Mouse (Mus musculus) small intestine, adult 2 months (tissue): ENCODE data around the gene Cpne9. TPM values are rescaled to one million over a fixed set of nuclear protein-coding genes. Genes with fewer than 3 reads are reported as not detected.

Experiments
- H3K27ac ChIP-seq: fragments of 200-500 bp; 2 replicates; pipeline ENCODE4 v1.5.1; 2012; ENCODE audit warnings: low read depth, low read length, control low read depth, inconsistent platforms; ENCODE audit not compliant: insufficient read depth
- H3K27me3 ChIP-seq: fragments of 200-500 bp; 2 replicates; pipeline ENCODE4 v1.6.1; 2012; ENCODE audit warnings: mild to moderate bottlenecking, moderate library complexity, low read length, inconsistent platforms; ENCODE audit not compliant: control insufficient read depth, insufficient read depth
- H3K36me3 ChIP-seq: fragments of 200-500 bp; 2 replicates; pipeline ENCODE4 v1.6.1; 2012; ENCODE audit warnings: mild to moderate bottlenecking, low read length, control low read depth, inconsistent platforms; ENCODE audit not compliant: control insufficient read depth, insufficient read depth
- H3K4me1 ChIP-seq: fragments of 200-500 bp; 2 replicates; pipeline ENCODE4 v1.6.1; 2012; ENCODE audit warnings: low read length, inconsistent platforms, mixed read lengths; ENCODE audit not compliant: control insufficient read depth, insufficient read depth, insufficient read length
- H3K4me3 ChIP-seq: fragments of 200-500 bp; 2 replicates; pipeline ENCODE4 v1.5.1; 2012; ENCODE audit warnings: low read depth, mild to moderate bottlenecking, control low read depth, inconsistent platforms, low read length, moderate library complexity
- CTCF ChIP-seq: fragments of 200-500 bp; IDR thresholded peaks from 2 replicates; pipeline ENCODE4 v1.5.1; 2012; ENCODE audit warnings: low read depth, mild to moderate bottlenecking, control low read depth, inconsistent platforms, low read length, moderate library complexity, mixed read lengths; ENCODE audit not compliant: insufficient replicate concordance, insufficient read length; ENCODE audit errors: extremely low read depth
- POLR2A ChIP-seq: fragments of 200-500 bp; IDR thresholded peaks from 2 replicates; pipeline ENCODE4 v1.6.1; 2012; ENCODE audit warnings: low read depth, mild to moderate bottlenecking, control low read depth, inconsistent platforms, low read length, moderate library complexity
- WGBS: fragments of 180-500 bp; shearing (Covaris S2); methylation state at CpG from one replicate; pipeline ENCODE4 v1.1.7; 2018; 5-methylcytosine and 5-hydroxymethylcytosine counted together
- polyA plus RNA-seq: library from polyadenylated mRNA; depleted of rRNA; stranded (reverse); fragments of >200 nt; gene quantifications from 2 replicates; pipeline ENCODE4 v1.2.3, GENCODE M21; 2012

Gene Cpne9
- polyA plus RNA-seq, 1 experiment: not detected

- WGBS: 80% methylated on average over 3 of the region's 3 CpGs
- H3K4me1 ChIP-seq: no peaks in the 10 kb centered on the region
- H3K4me3 ChIP-seq: no peak overlapping the region
- TF ChIP-seq POLR2A: no peak
- no peak for TF ChIP-seq CTCF
- peaks cover 67% of the 10 kb centered on the region for H3K36me3 ChIP-seq
- H3K27ac ChIP-seq: no peak overlapping the region
- H3K27me3 ChIP-seq: no peaks in the 10 kb centered on the region
Observed at GRCm38 (mm10) chr6:113272365-113272764, 9.7 kb upstream of the Cpne9 start.

- H3K4me3 ChIP-seq: no peak overlapping the region
- no peak overlapping the region for H3K27ac ChIP-seq
- H3K27me3 ChIP-seq: no peaks in the 10 kb centered on the region; the same call in 1 of the 2 replicates
- 74% methylated on average over 4 of the region's 4 CpGs for WGBS
- H3K36me3 ChIP-seq: peaks cover 36% of the 10 kb centered on the region
- TF ChIP-seq CTCF (no peak), POLR2A (no peak)
- no peaks in the 10 kb centered on the region for H3K4me1 ChIP-seq
Observed at GRCm38 (mm10) chr6:113276846-113277245, 5.3 kb upstream of the Cpne9 start.

GRCm38 (mm10) chr6:113281676-113282075 lies 431 bp upstream of the Cpne9 start:
- H3K36me3 ChIP-seq: peaks cover 8% of the 10 kb centered on the region; the same call in 1 of the 2 replicates
- peaks cover 5% of the 10 kb centered on the region for H3K4me1 ChIP-seq
- WGBS: 66% methylated on average over 6 of the region's 6 CpGs
- no peak overlapping the region for H3K27ac ChIP-seq
- no peak for TF ChIP-seq POLR2A
- TF ChIP-seq CTCF: no peak
- H3K4me3 ChIP-seq: no peak overlapping the region
- peaks cover 20% of the 10 kb centered on the region for H3K27me3 ChIP-seq

- H3K36me3 ChIP-seq: peaks cover 4% of the 10 kb centered on the region; the same call in 1 of the 2 replicates
- 2% methylated on average over 22 of the region's 22 CpGs for WGBS
- no peak overlapping the region for H3K27ac ChIP-seq
- no peak for TF ChIP-seq CTCF
- no peak for TF ChIP-seq POLR2A
- peaks cover 5% of the 10 kb centered on the region for H3K4me1 ChIP-seq
- H3K4me3 ChIP-seq: peak overlapping the region; percentile 25
- H3K27me3 ChIP-seq: peaks cover 20% of the 10 kb centered on the region
Observed at GRCm38 (mm10) chr6:113282969-113283368, 862 bp downstream of the Cpne9 start.

GRCm38 (mm10) chr6:113283500-113283899 lies 1.4 kb downstream of the Cpne9 start:
- TF ChIP-seq CTCF: no peak
- no peak for TF ChIP-seq POLR2A
- Histone ChIP-seq H3K4me3 (peak overlapping the region; percentile 25), H3K27ac (no peak overlapping the region), H3K27me3 (peaks cover 20% of the 10 kb centered on the region), H3K36me3 (peaks cover 3% of the 10 kb centered on the region; the same call in 1 of the 2 replicates), H3K4me1 (peaks cover 5% of the 10 kb centered on the region)
- 11% methylated on average over 6 of the region's 6 CpGs for WGBS

GRCm38 (mm10) chr6:113284931-113285330 lies 2.8 kb downstream of the Cpne9 start:
- peaks cover 5% of the 10 kb centered on the region for H3K4me1 ChIP-seq
- H3K27me3 ChIP-seq: peaks cover 20% of the 10 kb centered on the region
- H3K27ac ChIP-seq: no peak overlapping the region
- H3K36me3 ChIP-seq: no peaks in the 10 kb centered on the region
- TF ChIP-seq CTCF (no peak), POLR2A (no peak)
- 62% methylated on average over 3 of the region's 3 CpGs for WGBS
- H3K4me3 ChIP-seq: no peak overlapping the region

GRCm38 (mm10) chr6:113286316-113286715 lies 4.2 kb downstream of the Cpne9 start:
- WGBS: 47% methylated on average over 1 of the region's 1 CpGs
- H3K36me3 ChIP-seq: no peaks in the 10 kb centered on the region

More at GRCm38 (mm10) chr6:113286316-113286715, 4.2 kb downstream of the Cpne9 start:
- Histone ChIP-seq H3K4me1 (peaks cover 5% of the 10 kb centered on the region), H3K4me3 (no peak overlapping the region), H3K27me3 (peaks cover 20% of the 10 kb centered on the region), H3K27ac (no peak overlapping the region)
- TF ChIP-seq POLR2A: no peak
- no peak for TF ChIP-seq CTCF
